ENCODE assay signal across 15 mouse cellular contexts in genomic region chr9:78773936-78774335, GRCm38 (mm10).
"Had no signal": no experiment of that assay in that cellular context is flagged by ENCODE, and none has a peak within 500 bp of the region (broad histone marks: within the 10 kb centered on the region; RNA-seq: fewer than 3 reads in every experiment).

No protein-coding gene starts in this region.

- H3K4me1 ChIP-seq: intestine, embryonic 15.5 days; limb, embryonic 10.5 days had no signal

- ATAC-seq: intestine, embryonic 15.5 days; liver, postnatal 0 days had no signal

- H3K9ac ChIP-seq: intestine, embryonic 15.5 days; limb, embryonic 13.5 days; liver, embryonic 14.5 days; liver, postnatal 0 days had no signal

- H3K27me3 ChIP-seq: intestine, embryonic 15.5 days; limb, embryonic 13.5 days had no signal

- H3K9me3 ChIP-seq: intestine, embryonic 15.5 days; limb, embryonic 10.5 days; limb, embryonic 13.5 days had no signal

- H3K27ac ChIP-seq: intestine, embryonic 15.5 days; limb, embryonic 10.5 days; limb, embryonic 13.5 days; liver, embryonic 14.5 days; stomach, postnatal 0 days had no signal

- H3K4me2 ChIP-seq: intestine, embryonic 15.5 days; limb, embryonic 13.5 days; midbrain, embryonic 11.5 days had no signal

- DNase-seq: kidney, adult 18-20 months; kidney, adult 9 months; kidney, postnatal 14 days; kidney, postnatal 4 days; liver; liver, postnatal 0 days; midbrain, embryonic 14.5 days; thymus, adult 2 months; thymus, postnatal 25 days had no signal

- H3K36me3 ChIP-seq: intestine, embryonic 15.5 days; limb, embryonic 10.5 days; limb, embryonic 13.5 days had no signal

- H3K4me3 ChIP-seq: intestine, embryonic 15.5 days; limb, embryonic 10.5 days; limb, embryonic 13.5 days had no signal
